Mouse (Mus musculus) cerebellum, adult 11-12 months (tissue): Measurements from ENCODE around the gene Gm6268.

Experiments used
- DNase-seq: peaks from one replicate; pipeline ENCODE4 v3.0.0; 2022

Gm6268 gene

DNA sequence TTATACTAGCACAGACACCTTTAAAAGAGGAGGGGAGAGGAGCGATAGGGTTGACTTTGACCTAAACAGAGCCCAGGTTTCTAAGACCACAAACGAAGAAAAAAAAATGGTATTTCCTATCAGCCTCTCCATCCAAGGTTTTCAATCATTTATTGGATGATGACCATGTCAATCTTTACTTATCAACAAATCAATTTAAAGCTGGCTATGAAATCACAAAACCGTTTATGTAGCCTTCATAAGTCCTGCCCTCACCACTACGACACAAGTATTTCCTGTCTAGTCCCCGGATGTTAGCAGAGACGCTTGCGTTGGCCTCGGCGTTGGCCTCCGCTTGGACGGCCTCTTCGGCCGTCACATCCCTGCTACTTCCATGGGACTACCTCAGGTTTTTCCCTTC lies at the start of gene Gm6268:
Gm6268 (plus strand) TSS at position 301 of the 400 bp plus-strand sequence.
- DNase-seq: no peak

DNA sequence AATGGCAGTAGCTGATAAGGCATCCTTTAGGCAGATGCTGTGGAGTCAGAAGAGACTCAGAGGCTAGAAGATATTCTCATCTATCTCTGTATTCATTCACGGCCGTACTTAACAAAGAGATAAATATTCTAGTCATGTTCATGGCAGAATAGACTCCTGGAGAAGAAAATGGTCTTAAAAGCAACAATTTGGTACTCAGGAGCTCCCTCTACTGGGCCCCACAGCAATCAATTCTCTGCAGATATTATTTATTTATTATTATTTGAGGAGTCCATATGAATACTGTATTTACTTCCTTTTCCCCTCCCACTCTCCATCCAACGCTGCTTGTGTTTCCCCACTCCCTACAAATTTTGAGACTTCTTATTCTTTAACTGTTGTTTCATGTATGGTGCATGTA lies 48.6 kb upstream of the Gm6268 start:
- DNase-seq: peak; percentile 7

DNA sequence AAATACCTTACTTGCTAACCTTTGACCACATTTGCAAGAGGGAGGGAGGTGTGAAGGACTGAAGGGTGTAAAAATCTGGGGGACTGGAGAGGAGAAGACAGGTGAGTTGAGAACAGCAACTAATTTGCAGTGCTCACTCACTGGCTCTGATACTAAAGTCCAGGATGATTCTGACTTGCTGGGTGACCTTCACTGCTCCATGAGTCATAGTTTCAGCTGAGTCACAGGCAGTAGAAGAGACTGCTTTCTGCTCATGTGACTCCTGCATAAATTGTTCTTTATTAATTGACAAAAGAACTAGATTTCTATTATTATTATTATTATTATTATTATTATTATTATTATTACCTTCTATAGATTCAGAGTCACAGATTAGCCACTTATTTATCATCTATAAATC lies 15.7 kb upstream of the Gm6268 start:
- DNase-seq: no peak

- DNase-seq: no peak
Measured at GRCm38 (mm10) chrX:36389971-36390370, 11.1 kb upstream of the Gm6268 start.

DNA sequence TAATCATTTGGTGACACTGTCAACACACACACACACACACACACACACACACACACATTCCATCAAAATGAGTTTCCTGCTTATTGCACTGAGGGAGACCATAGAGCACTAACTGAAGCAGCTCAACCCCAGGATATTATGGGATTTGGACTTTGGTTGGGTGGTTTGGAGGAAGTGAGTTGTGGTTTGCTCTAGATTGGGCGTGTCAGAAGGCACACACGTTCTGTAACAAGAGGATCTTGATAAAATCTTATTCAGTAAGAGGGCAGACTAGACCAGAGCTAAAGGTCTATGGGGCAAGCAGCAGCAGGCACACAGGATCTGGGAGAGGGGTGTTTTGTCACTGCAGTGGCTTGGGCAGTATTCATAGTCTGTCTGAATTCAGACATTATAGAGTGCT lies 10.6 kb upstream of the Gm6268 start:
- no peak for DNase-seq

DNA sequence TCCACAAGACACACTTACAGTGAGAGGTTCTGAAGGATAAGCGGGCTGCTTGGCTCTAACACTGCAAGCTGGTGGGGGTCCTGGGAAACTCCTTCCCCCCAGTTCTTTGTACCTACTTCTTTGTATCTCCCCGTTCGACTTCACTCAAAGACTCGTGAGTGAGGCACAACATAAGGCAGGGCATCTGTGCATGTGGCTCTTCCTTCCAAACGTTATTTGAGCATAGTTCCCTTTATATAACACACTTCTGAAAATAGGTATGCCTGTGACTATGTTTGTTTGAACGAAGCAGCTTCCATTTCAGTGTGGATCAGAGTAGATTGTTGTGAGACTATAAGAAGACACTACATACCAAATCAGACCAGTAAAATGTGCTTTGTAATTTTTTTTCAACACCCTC lies 8.4 kb upstream of the Gm6268 start:
- no peak for DNase-seq

- no peak for DNase-seq
Measured at GRCm38 (mm10) chrX:36393279-36393678, 7.8 kb upstream of the Gm6268 start.

DNA sequence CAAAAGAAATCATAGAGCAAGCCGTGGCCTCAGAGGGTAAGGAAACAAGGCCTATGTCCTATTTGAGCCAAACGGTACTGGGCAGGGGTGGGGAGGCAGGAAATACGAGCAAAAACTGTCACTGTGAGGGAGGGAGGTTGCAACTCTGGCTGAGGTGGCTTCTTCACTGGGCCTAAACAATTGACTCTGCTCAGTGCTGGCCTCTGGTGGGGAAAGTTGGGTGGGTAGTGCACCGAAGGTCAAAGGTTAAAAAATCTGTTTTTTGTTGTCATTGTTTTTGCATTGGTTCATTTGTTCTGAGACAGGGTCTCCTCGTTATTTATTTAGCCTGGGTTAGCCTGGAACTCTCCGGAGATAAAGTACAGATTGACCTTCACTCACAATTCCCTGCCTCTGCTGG lies 1.2 kb downstream of the Gm6268 start:
- DNase-seq: no peak

- DNase-seq: no peak
Measured at GRCm38 (mm10) chrX:36419153-36419552, 18.1 kb downstream of the Gm6268 start.

GRCm38 (mm10) chrX:36434993-36435392 lies 33.9 kb downstream of the Gm6268 start:
- no peak for DNase-seq

- DNase-seq: no peak
Measured at GRCm38 (mm10) chrX:36437932-36438331, 36.9 kb downstream of the Gm6268 start.
